Mouse (Mus musculus): ENCODE measurements at regions not wholly inside any gene's neighbourhood (a gene's known extent, or its start where the extent isn't known, plus 50 kb on each side); places are given as distances from the start of the nearest gene placed in this dataset.

- no peak for DNase-seq (ENCODE audit: low spot score in 2 of 2)
- intact Hi-C loops (cut with DNase I), result no loop called here
Observed at GRCm38 (mm10) chr3:81279266-81279665, 243.1 kb downstream of the Pdgfc start.

GRCm38 (mm10) chr3:81289762-81290161, 253.5 kb downstream of the Pdgfc start:
- intact Hi-C loops (cut with DNase I), result no loop called here

GRCm38 (mm10) chr3:81292404-81292803, 256.2 kb downstream of the Pdgfc start:
- DNase-seq (ENCODE audit: low spot score in 2 of 2), result no peak
- intact Hi-C loops (cut with DNase I), result no loop called here

More at GRCm38 (mm10) chr3:81289762-81290161, 253.5 kb downstream of the Pdgfc start:
- DNase-seq (ENCODE audit: low spot score in 2 of 2), result no peak

- intact Hi-C loops (cut with DNase I), result no loop called here
- DNase-seq (ENCODE audit: low spot score in 2 of 2), result no peak
Observed at GRCm38 (mm10) chr3:81293186-81293819, 257.1 kb downstream of the Pdgfc start.

- intact Hi-C loops (cut with DNase I), result no loop called here
- DNase-seq (ENCODE audit: low spot score in 2 of 2), result no peak
Observed at GRCm38 (mm10) chr3:81304017-81304791, 268.0 kb downstream of the Pdgfc start.

GRCm38 (mm10) chr3:81305412-81306165, 269.4 kb downstream of the Pdgfc start:
- intact Hi-C loops (cut with DNase I), result no loop called here
- DNase-seq (ENCODE audit: low spot score in 2 of 2), result no peak

- intact Hi-C loops (cut with DNase I), result no loop called here
- DNase-seq (ENCODE audit: low spot score in 2 of 2), result no peak
Observed at GRCm38 (mm10) chr3:81326866-81327265, 290.6 kb downstream of the Pdgfc start.

- DNase-seq (ENCODE audit: low spot score in 2 of 2), result no peak
- intact Hi-C loops (cut with DNase I), result no loop called here
Observed at GRCm38 (mm10) chr3:81351739-81352138, 315.5 kb downstream of the Pdgfc start.

- DNase-seq (ENCODE audit: low spot score in 2 of 2), result no peak
- intact Hi-C loops (cut with DNase I), result no loop called here
Observed at GRCm38 (mm10) chr3:81367918-81368317, 331.7 kb downstream of the Pdgfc start.

- no peak for DNase-seq (ENCODE audit: low spot score in 2 of 2)
- intact Hi-C loops (cut with DNase I), result no loop called here
Observed at GRCm38 (mm10) chr3:81368642-81369041, 332.4 kb downstream of the Pdgfc start.

- DNase-seq (ENCODE audit: low spot score in 2 of 2), result no peak
- intact Hi-C loops (cut with DNase I), result no loop called here
Observed at GRCm38 (mm10) chr3:81369742-81370141, 333.5 kb downstream of the Pdgfc start.

GRCm38 (mm10) chr3:81375990-81376389, 339.8 kb downstream of the Pdgfc start:
- DNase-seq (ENCODE audit: low spot score in 2 of 2), result no peak
- intact Hi-C loops (cut with DNase I), result no loop called here

GRCm38 (mm10) chr3:81377466-81377865, 341.2 kb downstream of the Pdgfc start:
- intact Hi-C loops (cut with DNase I), result no loop called here
- DNase-seq (ENCODE audit: low spot score in 2 of 2), result peak in 1 of 2 experiments; percentile 16

GRCm38 (mm10) chr3:81379362-81379761, 343.1 kb downstream of the Pdgfc start:
- no peak for DNase-seq (ENCODE audit: low spot score in 2 of 2)
- intact Hi-C loops (cut with DNase I), result no loop called here

- intact Hi-C loops (cut with DNase I), result no loop called here
- no peak for DNase-seq (ENCODE audit: low spot score in 2 of 2)
Observed at GRCm38 (mm10) chr3:81386931-81387330, 350.7 kb downstream of the Pdgfc start.

GRCm38 (mm10) chr3:81387634-81388033, 351.4 kb downstream of the Pdgfc start:
- intact Hi-C loops (cut with DNase I), result no loop called here
- no peak for DNase-seq (ENCODE audit: low spot score in 2 of 2)

GRCm38 (mm10) chr3:81397212-81397611, 361.0 kb downstream of the Pdgfc start:
- no peak for DNase-seq (ENCODE audit: low spot score in 2 of 2)
- intact Hi-C loops (cut with DNase I), result no loop called here

- intact Hi-C loops (cut with DNase I), result no loop called here
- no peak for DNase-seq (ENCODE audit: low spot score in 2 of 2)
Observed at GRCm38 (mm10) chr3:81401028-81401427, 364.8 kb downstream of the Pdgfc start.

- intact Hi-C loops (cut with DNase I), result no loop called here
- no peak for DNase-seq (ENCODE audit: low spot score in 2 of 2)
Observed at GRCm38 (mm10) chr3:81408914-81409313, 372.7 kb downstream of the Pdgfc start.

- intact Hi-C loops (cut with DNase I), result no loop called here
- DNase-seq (ENCODE audit: low spot score in 2 of 2), result no peak
Observed at GRCm38 (mm10) chr3:81421875-81422274, 385.7 kb downstream of the Pdgfc start.
